Mouse (Mus musculus) bone marrow, adult 2 months (tissue): ENCODE measurements around the gene Lca5l.

Experiments
- CTCF ChIP-seq: fragments of 200-500 bp; IDR thresholded peaks from 2 replicates; pipeline ENCODE4 v1.5.1; 2011; ENCODE audit warnings: low read length, control low read depth; ENCODE audit not compliant: control insufficient read depth, insufficient read depth
- POLR2A ChIP-seq: fragments of 200-500 bp; IDR thresholded peaks from 2 replicates; pipeline ENCODE4 v1.6.1; 2011; ENCODE audit warnings: low read depth, mild to moderate bottlenecking, control low read depth, low read length, borderline replicate concordance; ENCODE audit not compliant: control insufficient read depth

DNA sequence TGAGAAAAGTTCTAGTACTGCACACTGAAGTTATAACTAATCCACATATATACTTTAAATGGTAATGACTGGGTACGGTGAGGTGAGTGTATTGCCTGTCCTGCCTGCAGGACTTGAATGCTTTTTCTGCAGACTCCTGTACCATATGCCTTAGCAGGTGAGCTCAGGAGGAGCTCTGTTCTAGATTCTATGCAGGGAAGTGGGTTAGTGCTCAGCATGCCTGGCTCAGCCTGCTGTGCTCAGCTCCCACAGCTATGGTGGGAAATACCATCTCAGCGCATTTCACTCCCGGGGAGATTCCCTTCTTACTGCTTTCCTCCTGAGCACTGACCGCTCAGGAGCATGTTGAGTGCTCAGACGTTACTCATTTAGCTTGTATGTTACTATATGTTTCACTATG lies 4.5 kb downstream of the Lca5l start:
- TF ChIP-seq CTCF (no peak), POLR2A (no peak)
